Comparison of ENCODE assay signal across 32 mouse cellular contexts in genomic region chr11:119147153-119147552, GRCm38 (mm10).
"Had no signal": no experiment of that assay in that cellular context is flagged by ENCODE, and none has a peak within 500 bp of the region (broad histone marks: within the 10 kb centered on the region; RNA-seq: fewer than 3 reads in every experiment).

No protein-coding gene starts in this region.

- ATAC-seq: liver, embryonic 12.5 days; liver, postnatal 0 days; lung, postnatal 0 days; midbrain, embryonic 13.5 days; midbrain, embryonic 15.5 days; midbrain, embryonic 16.5 days had no signal

- H3K4me1 ChIP-seq: liver, embryonic 13.5 days; megakaryocyte, embryonic 14.5 days had no signal

- H3K36me3 ChIP-seq: liver, embryonic 13.5 days; liver, embryonic 15.5 days had no signal

- H3K4me2 ChIP-seq: limb, embryonic 12.5 days; limb, embryonic 13.5 days; limb, embryonic 15.5 days; liver, embryonic 11.5 days; liver, embryonic 12.5 days; liver, embryonic 13.5 days; liver, embryonic 15.5 days; lung, embryonic 14.5 days; lung, embryonic 15.5 days; midbrain, embryonic 11.5 days; midbrain, embryonic 12.5 days; midbrain, embryonic 13.5 days; midbrain, embryonic 15.5 days; neural tube, embryonic 12.5 days had no signal

- DNase-seq: left cerebral cortex, postnatal 4 days; liver; liver, embryonic 13.5 days; liver, postnatal 0 days; lung, adult 18-20 months; lung, adult 2 months; lung, embryonic 14.5 days; lung, postnatal 10 days; lung, postnatal 14 days; lung, postnatal 36 days; lung, postnatal 4 days; midbrain, embryonic 14.5 days had no signal

- H3K27ac ChIP-seq: left cerebral cortex, adult 2 months; limb, embryonic 10.5 days; limb, embryonic 12.5 days; limb, embryonic 13.5 days; limb, embryonic 15.5 days; liver, embryonic 12.5 days; liver, embryonic 13.5 days; liver, embryonic 14.5 days; liver, embryonic 15.5 days; lung, embryonic 15.5 days; macrophage; midbrain, embryonic 10.5 days; midbrain, embryonic 12.5 days; midbrain, embryonic 13.5 days; midbrain, embryonic 15.5 days; neural tube, embryonic 12.5 days had no signal

- H3K4me3 ChIP-seq: left cerebral cortex, adult 2 months; limb, embryonic 10.5 days; limb, embryonic 12.5 days; limb, embryonic 13.5 days; limb, embryonic 15.5 days; liver, embryonic 12.5 days; liver, embryonic 13.5 days; liver, embryonic 15.5 days; lung, embryonic 15.5 days; megakaryocyte, embryonic 14.5 days; midbrain, embryonic 10.5 days; midbrain, embryonic 12.5 days; midbrain, embryonic 13.5 days; midbrain, embryonic 15.5 days; neural tube, embryonic 12.5 days had no signal

- H3K27me3 ChIP-seq: limb, embryonic 12.5 days; limb, embryonic 13.5 days; limb, embryonic 15.5 days; liver, embryonic 12.5 days; liver, embryonic 13.5 days; liver, embryonic 15.5 days; lung, embryonic 15.5 days; midbrain, embryonic 12.5 days; midbrain, embryonic 13.5 days; midbrain, embryonic 15.5 days; neural tube, embryonic 12.5 days had no signal

- H3K9ac ChIP-seq: limb, embryonic 12.5 days; limb, embryonic 13.5 days; limb, embryonic 15.5 days; liver, embryonic 12.5 days; liver, embryonic 13.5 days; liver, embryonic 14.5 days; liver, embryonic 15.5 days; liver, postnatal 0 days; lung, embryonic 14.5 days; lung, embryonic 15.5 days; midbrain, embryonic 12.5 days; midbrain, embryonic 13.5 days; midbrain, embryonic 15.5 days; neural tube, embryonic 12.5 days had no signal

- H3K9me3 ChIP-seq: limb, embryonic 10.5 days; limb, embryonic 12.5 days; limb, embryonic 13.5 days; limb, embryonic 15.5 days; liver, embryonic 12.5 days; liver, embryonic 13.5 days; liver, embryonic 15.5 days; lung, embryonic 15.5 days; megakaryocyte, embryonic 14.5 days; midbrain, embryonic 10.5 days; midbrain, embryonic 12.5 days; midbrain, embryonic 13.5 days; midbrain, embryonic 15.5 days; neural tube, embryonic 12.5 days had no signal
